Mouse (Mus musculus) intestine, postnatal 0 days (tissue): ENCODE measurements around the gene Msrb1. TPM values are rescaled to one million over a fixed set of nuclear protein-coding genes. Genes with fewer than 3 reads are reported as not detected.

Experiments used
- ATAC-seq: fragments of 200-750 bp; cut with Nextera tagmentation; 2 replicates; pipeline ENCODE4 v1.8.0; 2017; ENCODE audit warnings: mild to moderate bottlenecking, moderate TSS enrichment, moderate library complexity
- H3K27ac ChIP-seq: fragments of 300-500 bp; sonication (generic); 2 replicates; pipeline ENCODE4 v1.5.1; 2014; ENCODE audit warnings: mild to moderate bottlenecking, low read depth, low read length, moderate library complexity
- H3K27me3 ChIP-seq: fragments of 300-500 bp; sonication (generic); replicated peaks from 2 replicates; pipeline ENCODE4 v1.6.1; 2014; ENCODE audit warnings: low read length, mixed read lengths; ENCODE audit not compliant: control insufficient read depth, insufficient read depth
- H3K36me3 ChIP-seq: fragments of 300-500 bp; sonication (generic); 2 replicates; pipeline ENCODE4 v1.6.1; 2014; ENCODE audit warnings: mild to moderate bottlenecking, moderate library complexity; ENCODE audit not compliant: control insufficient read depth, insufficient read depth
- H3K4me1 ChIP-seq: fragments of 300-500 bp; sonication (generic); replicated peaks from 2 replicates; pipeline ENCODE4 v1.6.1; 2014; ENCODE audit warnings: antibody characterized with exemption, low read length, mixed read lengths; ENCODE audit not compliant: control insufficient read depth, insufficient read depth
- H3K4me2 ChIP-seq: fragments of 300-500 bp; sonication (generic); replicated peaks from 2 replicates; pipeline ENCODE4 v1.6.1; 2014; ENCODE audit warnings: low read depth, mild to moderate bottlenecking, moderate library complexity
- H3K4me3 ChIP-seq: fragments of 300-500 bp; sonication (generic); 2 replicates; pipeline ENCODE4 v1.5.1; 2014; ENCODE audit warnings: low read depth, low read length
- H3K9ac ChIP-seq: fragments of 300-500 bp; sonication (generic); 2 replicates; pipeline ENCODE4 v1.6.1; 2014; ENCODE audit warnings: mild to moderate bottlenecking, low read depth, low read length
- H3K9me3 ChIP-seq: fragments of 300-500 bp; sonication (generic); 2 replicates; pipeline ENCODE4 v1.6.1; 2016; ENCODE audit warnings: mixed run types; ENCODE audit not compliant: control insufficient read depth
- CTCF ChIP-seq: sonication (generic); IDR thresholded peaks from 2 replicates; pipeline ENCODE4 v1.5.1; 2016; ENCODE audit warnings: low read depth, mild to moderate bottlenecking, control low read depth, antibody characterized with exemption, moderate library complexity
- WGBS: fragments of 180-500 bp; shearing (Covaris S2); extraction: QIAGEN DNeasy Blood & Tissue Kit; methylation state at CpG from one replicate; pipeline ENCODE4 v1.1.7; 2014; 5-methylcytosine and 5-hydroxymethylcytosine counted together
- polyA plus RNA-seq: library from polyadenylated mRNA; unstranded; fragments of >200 nt; fragmentation: Nextera tagmentation; extraction: Ambion mirVana; gene quantifications from 2 replicates; pipeline ENCODE4 v1.2.1, GENCODE M21; 2015

Msrb1 gene
- polyA plus RNA-seq, 1 experiment from 2014 or later: 47.4 TPM

- no peak for ATAC-seq
- Histone ChIP-seq H3K4me2 (peak overlapping the region; percentile 83), H3K27ac (peak overlapping the region; percentile 65; the same call in 1 of the 2 replicates), H3K4me3 (peak overlapping the region; percentile 64), H3K27me3 (no peaks in the 10 kb centered on the region), H3K9ac (peak overlapping the region; percentile 58), H3K36me3 (peaks cover 10% of the 10 kb centered on the region; the same call in 1 of the 2 replicates), H3K9me3 (no peaks in the 10 kb centered on the region), H3K4me1 (0 out of 2 replicates have a peak, but pooled peaks cover 9% of the 10 kb centered on the region)
- peak; percentile 56 for TF ChIP-seq CTCF
- WGBS: 15% methylated on average over 8 of the region's 8 CpGs
Observed at GRCm38 (mm10) chr17:24737135-24737810, 831 bp downstream of the Msrb1 start.

GRCm38 (mm10) chr17:24738238-24738637, 1.8 kb downstream of the Msrb1 start:
- H3K4me2 ChIP-seq: no peak overlapping the region
- 0 out of 2 replicates have a peak, but pooled peaks cover 9% of the 10 kb centered on the region for H3K4me1 ChIP-seq
- no peak overlapping the region for H3K9ac ChIP-seq
- ATAC-seq: no peak
- H3K36me3 ChIP-seq: peaks cover 16% of the 10 kb centered on the region; the same call in 1 of the 2 replicates
- no peaks in the 10 kb centered on the region for H3K27me3 ChIP-seq
- H3K4me3 ChIP-seq: no peak overlapping the region
- no peak overlapping the region for H3K27ac ChIP-seq
- WGBS: 55% methylated on average over 4 of the region's 4 CpGs
- no peak for TF ChIP-seq CTCF
- no peaks in the 10 kb centered on the region for H3K9me3 ChIP-seq

DNA sequence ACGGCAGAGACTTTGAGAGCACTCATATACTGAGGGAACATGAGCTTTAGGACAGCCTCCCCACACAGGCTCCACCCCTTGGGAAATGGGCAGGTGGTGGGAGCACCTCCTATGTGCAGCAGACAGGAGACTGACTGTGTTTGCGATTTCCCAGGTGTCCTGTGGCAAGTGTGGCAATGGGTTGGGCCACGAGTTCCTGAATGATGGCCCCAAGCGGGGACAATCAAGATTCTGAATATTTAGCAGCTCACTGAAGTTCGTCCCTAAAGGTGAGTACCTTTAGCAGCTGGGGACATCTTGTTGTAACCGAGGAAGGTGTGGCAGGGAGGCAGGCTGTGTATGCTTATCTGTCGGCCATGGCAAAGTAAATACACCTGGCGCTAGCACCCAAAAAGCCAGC, 3.5 kb downstream of the Msrb1 start:
- Histone ChIP-seq H3K27ac (no peak overlapping the region), H3K4me1 (0 out of 2 replicates have a peak, but pooled peaks cover 9% of the 10 kb centered on the region), H3K4me3 (no peak overlapping the region), H3K27me3 (no peaks in the 10 kb centered on the region), H3K9me3 (no peaks in the 10 kb centered on the region), H3K4me2 (no peak overlapping the region), H3K9ac (no peak overlapping the region), H3K36me3 (peaks cover 17% of the 10 kb centered on the region; the same call in 1 of the 2 replicates)
- 44% methylated on average over 8 of the region's 8 CpGs for WGBS
- no peak for TF ChIP-seq CTCF
- ATAC-seq: no peak

GRCm38 (mm10) chr17:24742307-24742706, 5.9 kb downstream of the Msrb1 start:
- H3K4me3 ChIP-seq: no peak overlapping the region
- no peak overlapping the region for H3K9ac ChIP-seq
- WGBS: 82% methylated on average over 8 of the region's 8 CpGs
- no peaks in the 10 kb centered on the region for H3K9me3 ChIP-seq
- peaks cover 17% of the 10 kb centered on the region; the same call in 1 of the 2 replicates for H3K36me3 ChIP-seq
- no peak overlapping the region for H3K27ac ChIP-seq
- no peaks in the 10 kb centered on the region for H3K27me3 ChIP-seq
- ATAC-seq: no peak
- H3K4me2 ChIP-seq: no peak overlapping the region
- TF ChIP-seq CTCF: no peak
- 0 out of 2 replicates have a peak, but pooled peaks cover 9% of the 10 kb centered on the region for H3K4me1 ChIP-seq

DNA sequence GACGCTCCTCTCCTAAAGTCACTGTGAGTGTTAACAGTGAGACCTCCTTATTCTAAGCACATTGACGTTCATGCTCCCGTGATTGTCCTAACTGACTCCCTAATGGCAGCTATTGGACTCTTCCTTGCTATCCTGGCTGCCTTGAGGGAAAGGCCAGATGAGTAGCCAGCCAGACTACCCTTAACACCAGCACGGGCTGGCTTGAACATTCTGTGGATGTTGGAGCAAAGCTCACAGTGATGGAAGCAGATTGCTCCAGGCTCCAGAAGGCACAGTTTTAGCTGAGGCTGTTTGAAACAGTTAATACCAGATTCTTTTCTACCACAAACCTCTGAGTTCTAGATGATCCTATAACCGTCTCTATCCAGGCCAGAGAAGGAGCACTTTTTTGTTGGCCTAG, 7.5 kb downstream of the Msrb1 start:
- Histone ChIP-seq H3K4me1 (no peaks in the 10 kb centered on the region), H3K9ac (no peak overlapping the region), H3K4me3 (no peak overlapping the region), H3K4me2 (no peak overlapping the region), H3K27ac (no peak overlapping the region), H3K9me3 (no peaks in the 10 kb centered on the region), H3K27me3 (no peaks in the 10 kb centered on the region), H3K36me3 (peaks cover 17% of the 10 kb centered on the region; the same call in 1 of the 2 replicates)
- no peak for ATAC-seq
- 76% methylated on average over 5 of the region's 5 CpGs for WGBS
- no peak for TF ChIP-seq CTCF

- H3K9me3 ChIP-seq: no peaks in the 10 kb centered on the region
- no peak for TF ChIP-seq CTCF
- no peak overlapping the region for H3K27ac ChIP-seq
- H3K27me3 ChIP-seq: no peaks in the 10 kb centered on the region
- no peak overlapping the region for H3K4me2 ChIP-seq
- no peak for ATAC-seq
- no peak overlapping the region for H3K9ac ChIP-seq
- H3K36me3 ChIP-seq: peaks cover 17% of the 10 kb centered on the region; the same call in 1 of the 2 replicates
- WGBS: 66% methylated on average over 3 of the region's 3 CpGs
- H3K4me1 ChIP-seq: no peaks in the 10 kb centered on the region
- H3K4me3 ChIP-seq: no peak overlapping the region
Observed at GRCm38 (mm10) chr17:24744381-24744780, 7.9 kb downstream of the Msrb1 start.
